Mouse (Mus musculus) forelimb bud, embryonic 11.5 days (tissue): ENCODE measurements around the gene Nisch.

Experiments
- DNase-seq: peaks from one replicate; pipeline ENCODE4 v3.0.0-alpha.2; 2012; ENCODE audit warnings: low read depth, low spot score

Nisch gene

DNA sequence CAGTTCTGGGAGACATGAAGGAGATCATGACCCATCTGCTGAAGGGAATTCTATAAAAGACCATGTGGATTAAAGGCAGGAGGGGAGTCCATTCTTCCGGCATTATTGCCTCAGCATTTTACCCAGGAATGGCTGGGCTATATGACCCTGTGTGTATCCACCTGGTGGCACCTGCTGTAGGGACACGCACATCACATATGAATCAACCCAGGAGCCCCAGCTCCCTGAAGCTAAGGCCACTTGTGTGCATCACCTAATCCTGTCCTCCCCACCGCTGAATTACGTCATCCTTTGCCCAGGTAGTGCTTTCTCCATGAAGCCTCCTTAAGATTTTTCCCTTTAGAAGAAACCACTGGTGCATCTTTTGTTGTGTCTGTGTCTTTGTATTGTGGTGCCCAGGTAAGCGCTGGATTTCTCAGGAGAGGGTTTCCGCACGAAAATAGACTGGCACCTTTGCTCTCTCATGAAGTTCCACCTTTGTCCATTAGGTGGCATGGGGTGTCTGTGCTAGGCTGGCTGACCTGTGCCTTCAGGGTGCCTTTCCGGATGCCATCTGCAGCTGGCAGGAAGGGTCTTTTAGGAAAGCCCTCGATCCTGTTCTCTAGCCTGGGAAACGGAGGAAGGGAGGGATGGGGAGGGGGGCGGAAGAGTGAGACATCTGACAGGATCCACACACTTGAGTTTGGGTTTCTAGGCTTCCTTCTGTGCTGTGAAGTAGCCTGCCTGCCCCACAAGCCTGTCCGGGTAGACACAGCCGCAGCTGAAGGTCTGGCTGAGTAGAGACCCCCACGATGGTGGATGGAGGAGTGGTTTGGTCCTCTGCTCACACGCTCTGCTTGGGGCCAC, 1.4 kb downstream of the Nisch start:
- peak; percentile 67 for DNase-seq

DNA sequence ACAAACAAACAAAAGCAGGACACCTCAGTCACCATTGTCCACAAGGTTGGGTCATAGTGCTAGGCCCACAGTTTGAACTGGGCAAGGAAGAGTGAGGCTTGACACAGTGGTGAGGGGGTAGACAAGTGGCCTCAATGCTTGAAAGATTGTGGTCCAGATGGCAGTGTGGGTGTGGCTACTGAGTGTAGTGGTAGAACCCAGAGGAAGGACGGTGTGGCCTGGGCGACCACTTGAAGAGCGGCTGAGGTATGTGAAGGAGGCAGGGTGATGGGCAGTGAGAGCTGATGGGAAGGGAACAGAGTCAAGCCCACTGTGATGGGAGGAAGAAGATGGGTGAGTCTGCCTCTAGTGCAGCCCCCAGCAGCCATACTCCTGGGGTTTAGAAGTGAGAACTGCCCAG, 2.1 kb downstream of the Nisch start:
- no peak for DNase-seq

GRCm38 (mm10) chr14:31213868-31214267, 2.9 kb downstream of the Nisch start:
- DNase-seq: no peak

DNA sequence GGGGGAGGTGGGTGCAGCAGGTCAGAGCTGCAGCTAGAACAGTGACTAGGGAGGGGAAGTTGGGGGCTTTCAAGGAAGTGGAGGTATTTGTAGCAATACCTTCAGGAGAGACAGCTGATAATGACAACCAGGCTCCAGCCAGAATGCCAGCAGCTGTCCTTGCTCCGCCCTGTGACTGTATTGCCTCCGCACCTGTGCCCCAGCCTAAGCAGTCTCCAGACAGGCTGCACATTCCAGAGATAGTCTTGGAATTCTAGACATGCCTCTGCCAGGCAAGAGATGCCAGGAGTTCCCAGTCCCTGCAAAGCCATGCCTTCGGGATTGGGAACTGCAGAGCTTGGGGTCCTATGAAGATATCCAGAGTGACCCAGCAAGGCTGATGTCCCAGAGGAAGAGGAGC, 4.2 kb downstream of the Nisch start:
- no peak for DNase-seq

- DNase-seq: no peak
Measured at GRCm38 (mm10) chr14:31211854-31212253, 4.9 kb downstream of the Nisch start.

DNA sequence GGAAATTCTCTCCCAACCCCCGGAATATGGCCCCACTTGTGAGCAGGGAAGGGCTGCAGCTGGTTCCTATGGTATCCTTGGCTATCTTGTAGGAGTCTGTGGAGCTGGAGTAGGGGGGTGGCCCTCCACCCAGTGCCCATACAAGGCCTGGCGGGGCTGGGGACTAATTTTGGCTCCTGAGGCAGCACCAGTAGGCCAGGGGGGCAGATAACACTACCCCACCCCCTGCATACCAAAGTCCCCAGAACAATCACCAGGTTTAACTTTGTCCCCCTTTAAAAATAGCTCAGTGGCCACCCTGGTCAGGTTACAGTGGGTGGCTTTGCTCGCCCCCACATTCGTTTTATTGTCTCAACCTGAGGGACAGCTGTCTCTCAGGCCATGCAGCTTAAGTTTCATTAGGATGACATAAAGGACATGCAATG, 7.6 kb downstream of the Nisch start:
- DNase-seq: no peak

- no peak for DNase-seq
Measured at GRCm38 (mm10) chr14:31208084-31208483, 8.7 kb downstream of the Nisch start, which contains the start of gene Tnnc1. Tnnc1 (plus strand) TSS chr14:31208312.

DNA sequence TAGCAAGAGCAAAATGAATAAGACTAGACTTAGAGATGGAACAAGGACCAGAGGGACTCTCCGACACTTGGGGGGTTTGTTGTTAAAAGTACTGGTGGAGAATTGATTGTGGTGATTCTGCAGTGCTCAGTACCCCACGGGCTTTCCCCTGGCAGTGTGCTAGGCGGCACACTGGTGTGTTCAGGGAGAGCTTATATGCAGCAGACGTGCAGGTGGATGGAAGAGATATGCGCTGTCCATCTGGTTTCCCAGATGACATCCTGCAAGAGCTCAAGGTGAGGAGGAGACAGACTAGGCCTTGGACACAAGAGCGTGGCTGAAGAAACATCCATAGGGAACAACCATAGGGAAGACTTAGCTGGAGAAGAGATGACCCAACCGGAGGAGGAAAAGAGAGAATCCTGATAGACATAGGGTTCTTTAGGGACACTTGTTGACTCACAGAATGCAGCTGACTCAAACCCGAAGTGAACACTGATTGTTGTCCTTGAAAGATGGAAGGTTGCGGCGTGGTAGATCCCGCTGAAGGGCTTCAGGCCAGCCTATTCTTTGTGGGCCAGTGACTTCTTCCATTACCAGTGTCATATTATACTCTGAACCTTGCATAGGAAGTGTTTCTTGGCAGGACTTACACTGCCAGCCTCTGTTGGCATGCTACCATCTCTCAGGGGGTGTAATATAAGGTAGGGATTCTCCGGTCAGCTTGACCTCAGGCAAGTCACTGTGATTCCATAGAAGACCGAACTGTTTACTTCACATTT, 9.5 kb downstream of the Nisch start:
- no peak for DNase-seq

DNA sequence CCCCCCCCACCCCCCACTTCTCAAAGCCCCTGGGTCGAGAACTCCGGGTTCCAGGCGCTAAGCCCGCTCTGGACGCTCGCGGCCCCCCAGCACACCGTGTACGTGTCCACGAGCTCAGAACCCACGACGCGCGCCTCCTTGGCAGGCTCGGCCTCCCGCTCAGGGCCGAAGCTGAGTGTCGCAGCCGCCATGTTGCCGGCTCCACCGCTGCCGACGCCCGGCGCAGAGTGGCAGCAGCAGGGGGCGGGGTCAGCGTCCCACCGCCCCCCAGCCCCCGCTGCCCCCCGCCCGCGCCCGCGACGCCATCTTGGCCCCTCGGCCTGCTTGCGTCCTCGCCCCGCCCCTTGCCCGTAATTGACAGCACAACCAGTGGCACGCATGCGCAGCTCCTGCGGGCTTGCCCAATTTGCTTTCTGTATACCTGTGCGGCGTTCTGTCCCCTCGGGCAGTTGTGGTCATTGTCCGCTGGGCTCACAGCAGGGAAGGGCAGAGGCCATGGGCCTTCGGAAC, 10.2 kb downstream of the Nisch start:
- peak; percentile 89 for DNase-seq

GRCm38 (mm10) chr14:31205562-31206467, 10.9 kb downstream of the Nisch start:
- DNase-seq: peak; percentile 46

- DNase-seq: no peak
Measured at GRCm38 (mm10) chr14:31205244-31205561, 11.5 kb downstream of the Nisch start.

- no peak for DNase-seq
Measured at GRCm38 (mm10) chr14:31204844-31205243, 11.9 kb downstream of the Nisch start.

- DNase-seq: no peak
Measured at GRCm38 (mm10) chr14:31200038-31200437, 16.7 kb downstream of the Nisch start.

- no peak for DNase-seq
Measured at GRCm38 (mm10) chr14:31199599-31199998, 17.1 kb downstream of the Nisch start.

GRCm38 (mm10) chr14:31197547-31198516, 18.9 kb downstream of the Nisch start:
- DNase-seq: no peak

DNA sequence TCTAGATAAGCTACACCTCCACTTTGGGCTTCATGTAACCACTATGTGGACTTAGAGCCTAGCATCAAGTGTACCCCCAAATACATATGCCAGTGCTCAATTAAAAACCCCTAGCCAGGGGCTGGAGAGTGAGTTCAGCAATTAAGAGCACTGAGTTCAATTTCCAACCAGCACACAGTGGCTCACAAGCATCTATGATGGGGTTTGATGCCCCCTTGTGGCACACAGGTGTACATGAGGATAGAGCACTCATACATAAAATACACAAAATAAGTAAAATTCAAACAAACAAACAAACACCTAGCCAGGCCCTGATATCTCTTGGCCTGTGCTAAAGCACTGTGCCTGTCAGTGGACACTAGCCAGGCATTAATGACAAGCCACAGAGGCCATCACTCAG, 20.8 kb downstream of the Nisch start:
- DNase-seq: no peak

DNA sequence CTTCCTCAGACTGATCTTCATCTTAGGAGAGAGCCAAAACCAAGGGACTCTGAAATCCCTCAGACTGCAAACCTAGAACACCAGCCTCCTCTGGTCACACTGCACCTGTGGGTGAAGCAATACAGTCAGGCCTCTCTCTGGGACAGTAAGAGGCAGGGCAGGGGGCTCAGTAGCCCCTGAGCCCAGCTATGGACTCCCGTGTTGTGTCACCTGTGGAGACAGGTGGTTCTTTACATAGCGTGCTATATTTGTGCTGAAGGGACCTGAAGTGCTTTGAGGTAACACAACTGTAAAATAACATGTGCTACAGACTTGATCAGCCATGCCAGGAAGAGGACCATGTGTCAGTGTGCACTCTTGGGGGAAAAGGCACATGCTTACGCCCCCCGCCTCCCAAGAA, 21.2 kb downstream of the Nisch start:
- DNase-seq: no peak

GRCm38 (mm10) chr14:31194891-31195513, 21.7 kb downstream of the Nisch start:
- no peak for DNase-seq

- no peak for DNase-seq
Measured at GRCm38 (mm10) chr14:31194441-31194840, 22.3 kb downstream of the Nisch start.

DNA sequence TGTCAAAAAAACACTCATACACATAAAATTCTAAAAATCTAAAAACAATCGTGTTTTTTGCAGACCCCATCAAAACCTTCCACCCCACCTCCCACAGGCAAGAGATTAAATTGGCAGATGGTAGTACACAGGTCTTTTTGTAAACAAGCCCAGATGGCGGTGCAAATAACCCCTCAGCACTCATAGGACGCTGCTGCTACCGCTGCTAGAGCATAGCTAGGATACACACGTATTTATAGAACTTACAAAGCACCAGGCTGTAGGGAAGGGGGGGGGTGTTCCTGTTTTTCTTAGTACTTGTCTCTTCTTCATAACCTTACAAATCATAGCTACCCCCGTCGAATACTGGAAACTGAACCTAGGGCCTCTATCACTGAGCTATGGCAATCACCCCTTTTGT, 23.0 kb downstream of the Nisch start:
- DNase-seq: no peak
